Mouse (Mus musculus) heart, adult 2 months (tissue): ENCODE data around the gene Ddx25. TPM values are rescaled to one million over a fixed set of nuclear protein-coding genes. Genes with fewer than 3 reads are reported as not detected.

Source experiments
- DNase-seq, 2 experiments: peaks; one replicate each; pipeline ENCODE4 v3.0.0; 2021
- H3K27ac ChIP-seq: fragments of 200-600 bp; 2 replicates; pipeline ENCODE4 v1.8.1; 2022
- H3K27me3 ChIP-seq: fragments of 200-500 bp; 2 replicates; pipeline ENCODE4 v1.6.1; 2012; ENCODE audit warnings: mild to moderate bottlenecking, low read length, inconsistent platforms, mixed read lengths; ENCODE audit not compliant: control insufficient read depth, insufficient read depth
- H3K36me3 ChIP-seq: fragments of 200-500 bp; 2 replicates; pipeline ENCODE4 v1.6.1; 2012; ENCODE audit warnings: low read length, inconsistent platforms; ENCODE audit not compliant: control insufficient read depth, insufficient read depth
- H3K4me1 ChIP-seq: fragments of 200-500 bp; 2 replicates; pipeline ENCODE4 v1.6.1; 2011; ENCODE audit warnings: low read length; ENCODE audit not compliant: control insufficient read depth, insufficient read depth
- H3K4me3 ChIP-seq: fragments of 200-600 bp; 2 replicates; pipeline ENCODE4 v1.8.1; 2022
- H3K79me2 ChIP-seq: fragments of 200-500 bp; replicated peaks from 2 replicates; pipeline ENCODE4 v1.6.1; 2012; ENCODE audit warnings: mild to moderate bottlenecking, inconsistent platforms, low read length, moderate library complexity, mixed read lengths; ENCODE audit not compliant: control insufficient read depth, insufficient read depth
- H3K9ac ChIP-seq: fragments of 200-500 bp; 2 replicates; pipeline ENCODE4 v1.6.1; 2012; ENCODE audit warnings: low read depth, mild to moderate bottlenecking, control low read depth, inconsistent platforms, low read length, mixed read lengths
- CTCF ChIP-seq: fragments of 200-600 bp; IDR thresholded peaks from 2 replicates; pipeline ENCODE4 v1.8.1; 2022; ENCODE audit warnings: antibody characterized with exemption, mild to moderate bottlenecking, moderate library complexity
- EP300 ChIP-seq: fragments of 200-500 bp; IDR thresholded peaks from 2 replicates; pipeline ENCODE4 v1.6.1; 2011; ENCODE audit warnings: low read depth, low read length, control low read depth; ENCODE audit not compliant: insufficient read depth
- POLR2A ChIP-seq: fragments of 200-500 bp; IDR thresholded peaks from 2 replicates; pipeline ENCODE4 v1.6.1; 2011; ENCODE audit warnings: mild to moderate bottlenecking, low read depth, low read length, control low read depth; ENCODE audit not compliant: insufficient read depth
- WGBS: fragments of 180-500 bp; shearing (Covaris S2); methylation state at CpG from one replicate; pipeline ENCODE4 v1.1.7; 2018; 5-methylcytosine and 5-hydroxymethylcytosine counted together
- intact Hi-C: fragments of 180-260 bp; cut with DNase I; formaldehyde crosslinking; loops from one replicate; pipeline ENCODE4 v1.15.1; 2025
- polyA plus RNA-seq: library from polyadenylated mRNA; depleted of rRNA; stranded (reverse); fragments of >200 nt; gene quantifications from 2 replicates; pipeline ENCODE4 v1.2.3, GENCODE M21; 2012
- total RNA-seq, 2 experiments: library from RNA; stranded (reverse); gene quantifications; 2 replicates each; pipeline ENCODE4 v1.2.3; 2021

Gene Ddx25
- total and polyA plus RNA-seq, 3 experiments, result 0.04 TPM; not detected in 2

DNA sequence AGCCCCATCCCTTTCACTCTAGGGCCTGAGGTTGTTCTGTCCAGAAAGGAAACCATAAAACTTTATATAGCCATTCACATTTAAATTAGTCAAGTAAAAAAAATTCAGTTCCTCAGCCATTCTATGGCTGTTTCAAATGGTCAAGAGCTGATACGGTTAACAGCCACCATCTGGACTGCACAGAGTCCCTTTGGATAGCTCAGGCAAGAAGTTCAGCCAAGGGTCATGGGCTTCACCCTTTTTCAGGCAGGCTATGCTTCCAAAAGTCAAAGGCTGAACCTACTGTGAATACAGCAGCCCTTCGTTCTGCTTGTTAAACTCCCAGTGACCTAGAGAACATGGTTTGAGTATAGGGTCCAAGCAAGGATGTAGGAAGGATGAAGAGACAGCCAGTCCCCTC, 13.7 kb downstream of the Ddx25 start:
- intact Hi-C loops, result loop anchor here (10.0 kb wide), 1 partner anchor 510 kb away; no protein-coding TSS in a partner anchor
- H3K9ac ChIP-seq, result no peak overlapping the region
- H3K4me3 ChIP-seq, result no peak overlapping the region
- H3K4me1 ChIP-seq, result no peaks in the 10 kb centered on the region
- H3K27me3 ChIP-seq, result no peaks in the 10 kb centered on the region
- 58% methylated on average over 2 of the region's 2 CpGs for WGBS
- no peak for TF ChIP-seq POLR2A
- no peak for TF ChIP-seq EP300
- no peak for TF ChIP-seq CTCF
- DNase-seq, result peak in 1 of 2 experiments; percentile 15
- no peak overlapping the region for H3K27ac ChIP-seq
- no peaks in the 10 kb centered on the region for H3K79me2 ChIP-seq
- H3K36me3 ChIP-seq, result no peaks in the 10 kb centered on the region

DNA sequence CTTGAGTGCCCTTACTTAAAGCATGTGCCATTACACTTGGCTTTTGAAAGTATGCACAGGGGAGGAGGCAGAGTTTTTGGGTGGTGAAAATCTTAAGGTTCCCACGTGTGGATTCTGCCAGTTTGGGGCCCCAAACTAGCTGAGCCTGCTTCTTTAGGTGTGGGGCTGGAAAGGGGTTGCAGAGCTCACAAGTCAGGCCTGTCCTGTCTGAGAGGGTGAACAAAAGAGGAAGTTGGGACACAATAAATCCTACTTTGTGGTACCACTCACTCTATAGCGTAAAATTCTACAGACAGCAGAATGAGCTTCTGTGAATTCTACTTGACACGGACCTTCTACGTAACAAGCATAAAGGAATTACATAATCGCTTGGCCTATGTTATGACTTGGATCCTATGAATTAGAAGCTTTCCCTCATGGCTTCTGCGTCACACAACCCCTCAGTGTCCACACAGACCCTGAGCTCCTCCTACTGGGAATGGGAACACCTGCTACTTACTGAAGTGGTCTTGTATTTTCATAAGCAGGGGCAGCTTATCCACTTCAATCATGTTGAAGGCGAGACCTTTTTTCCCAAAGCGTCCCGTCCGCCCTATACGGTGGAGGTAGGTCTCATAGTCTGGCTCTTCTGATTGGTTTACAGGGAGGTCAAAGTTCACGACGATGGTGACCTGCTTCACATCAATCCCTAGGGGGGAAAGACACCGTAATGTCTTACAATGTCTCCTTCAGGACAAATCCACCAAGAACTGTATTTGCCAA, 15.0 kb downstream of the Ddx25 start:
- no peak overlapping the region for H3K9ac ChIP-seq
- no peaks in the 10 kb centered on the region for H3K79me2 ChIP-seq
- H3K4me3 ChIP-seq, result no peak overlapping the region
- H3K27ac ChIP-seq, result no peak overlapping the region
- no peaks in the 10 kb centered on the region for H3K4me1 ChIP-seq
- DNase-seq, result no peak
- H3K36me3 ChIP-seq, result no peaks in the 10 kb centered on the region
- no peaks in the 10 kb centered on the region for H3K27me3 ChIP-seq
- TF ChIP-seq CTCF, result no peak
- TF ChIP-seq EP300, result no peak
- TF ChIP-seq POLR2A, result no peak
- intact Hi-C loops, result loop anchor here (10.0 kb wide), 1 partner anchor 508 kb away; no protein-coding TSS in a partner anchor
- 87% methylated on average over 14 of the region's 14 CpGs for WGBS

DNA sequence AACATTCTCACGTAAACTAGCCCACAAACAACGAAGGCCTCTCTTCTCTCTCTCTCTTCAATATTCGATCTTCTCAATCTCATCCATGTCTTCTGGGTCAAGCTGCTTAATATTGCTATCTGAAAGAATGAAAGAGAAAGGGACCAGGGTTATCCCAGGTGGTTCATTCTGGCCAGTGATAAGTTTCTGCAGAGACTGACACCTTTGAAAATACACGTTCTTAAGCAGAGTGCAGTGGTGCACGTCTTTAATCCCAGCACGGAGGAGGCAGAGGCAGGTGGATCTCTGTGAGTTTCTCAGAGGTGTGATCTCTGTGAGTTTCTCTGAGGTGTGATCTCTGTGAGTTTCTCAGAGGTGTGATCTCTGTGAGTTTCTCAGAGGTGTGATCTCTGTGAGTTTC, 16.4 kb downstream of the Ddx25 start:
- H3K79me2 ChIP-seq, result no peaks in the 10 kb centered on the region
- no peaks in the 10 kb centered on the region for H3K4me1 ChIP-seq
- no peaks in the 10 kb centered on the region for H3K36me3 ChIP-seq
- H3K27ac ChIP-seq, result no peak overlapping the region
- intact Hi-C loops, result loop anchor here (1.0 to 10.0 kb wide), 2 partner anchors 260 to 507 kb away; no protein-coding TSS in a partner anchor
- H3K27me3 ChIP-seq, result no peaks in the 10 kb centered on the region
- no peak for DNase-seq
- H3K4me3 ChIP-seq, result no peak overlapping the region
- H3K9ac ChIP-seq, result no peak overlapping the region
- TF ChIP-seq POLR2A, result no peak
- TF ChIP-seq CTCF, result no peak
- WGBS, result 54% methylated on average over 6 of the region's 6 CpGs

DNA sequence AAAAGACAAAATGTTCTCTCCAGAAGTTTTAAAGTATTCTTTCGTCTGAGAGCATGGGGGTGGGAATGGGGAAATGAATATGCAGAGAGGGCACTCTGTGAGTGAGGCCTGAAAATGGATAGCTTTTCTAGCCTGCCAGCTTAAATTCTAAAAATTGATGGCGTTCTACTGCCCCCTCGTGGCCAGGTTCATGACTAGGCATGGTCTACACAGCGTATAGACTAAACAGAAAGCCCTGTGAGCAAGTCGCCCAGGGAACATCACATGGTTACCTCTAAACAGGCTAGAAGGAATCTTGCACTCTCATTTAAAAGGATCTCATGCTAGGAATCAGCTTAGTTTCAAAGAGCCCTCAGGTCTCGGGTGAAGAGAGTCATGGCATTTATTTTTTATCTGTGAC, 16.8 kb downstream of the Ddx25 start:
- H3K27ac ChIP-seq, result no peak overlapping the region
- no peaks in the 10 kb centered on the region for H3K36me3 ChIP-seq
- H3K79me2 ChIP-seq, result no peaks in the 10 kb centered on the region
- WGBS, result 10% methylated on average over 6 of the region's 6 CpGs
- TF ChIP-seq CTCF, result peak; percentile 89
- no peak for TF ChIP-seq POLR2A
- 0 out of 2 replicates have a peak, but pooled peaks have one; percentile 55 for TF ChIP-seq EP300
- no peaks in the 10 kb centered on the region for H3K4me1 ChIP-seq
- no peak overlapping the region for H3K4me3 ChIP-seq
- peak; percentile 62 to 79 for DNase-seq
- no peak overlapping the region for H3K9ac ChIP-seq
- intact Hi-C loops, result loop anchor here (1.0 to 10.0 kb wide), 2 partner anchors 259 to 507 kb away; no protein-coding TSS in a partner anchor
- no peaks in the 10 kb centered on the region for H3K27me3 ChIP-seq

- Histone ChIP-seq H3K4me1 (no peaks in the 10 kb centered on the region), H3K9ac (no peak overlapping the region), H3K4me3 (no peak overlapping the region), H3K79me2 (no peaks in the 10 kb centered on the region), H3K27ac (no peak overlapping the region), H3K27me3 (no peaks in the 10 kb centered on the region), H3K36me3 (no peaks in the 10 kb centered on the region)
- no peak for TF ChIP-seq POLR2A
- TF ChIP-seq EP300, result no peak
- TF ChIP-seq CTCF, result no peak
- DNase-seq, result no peak
- intact Hi-C loops, result loop anchor here (1.0 to 10.0 kb wide), 2 partner anchors 259 to 506 kb away; no protein-coding TSS in a partner anchor
- 79% methylated on average over 5 of the region's 5 CpGs for WGBS
Observed at GRCm38 (mm10) chr9:35541024-35541423, 17.3 kb downstream of the Ddx25 start.
